Mouse (Mus musculus) 3T3-L1 (cell line): ENCODE data around the gene Tmigd3.
A peak's percentile ranks its signal among the peaks of the same experiment; 100 is the strongest.

ENCODE experiments used
- DNase-seq: peaks from one replicate; pipeline ENCODE4 v3.0.0-alpha.2; 2015; ENCODE audit warnings: low read depth, low spot score

Tmigd3 gene

DNA sequence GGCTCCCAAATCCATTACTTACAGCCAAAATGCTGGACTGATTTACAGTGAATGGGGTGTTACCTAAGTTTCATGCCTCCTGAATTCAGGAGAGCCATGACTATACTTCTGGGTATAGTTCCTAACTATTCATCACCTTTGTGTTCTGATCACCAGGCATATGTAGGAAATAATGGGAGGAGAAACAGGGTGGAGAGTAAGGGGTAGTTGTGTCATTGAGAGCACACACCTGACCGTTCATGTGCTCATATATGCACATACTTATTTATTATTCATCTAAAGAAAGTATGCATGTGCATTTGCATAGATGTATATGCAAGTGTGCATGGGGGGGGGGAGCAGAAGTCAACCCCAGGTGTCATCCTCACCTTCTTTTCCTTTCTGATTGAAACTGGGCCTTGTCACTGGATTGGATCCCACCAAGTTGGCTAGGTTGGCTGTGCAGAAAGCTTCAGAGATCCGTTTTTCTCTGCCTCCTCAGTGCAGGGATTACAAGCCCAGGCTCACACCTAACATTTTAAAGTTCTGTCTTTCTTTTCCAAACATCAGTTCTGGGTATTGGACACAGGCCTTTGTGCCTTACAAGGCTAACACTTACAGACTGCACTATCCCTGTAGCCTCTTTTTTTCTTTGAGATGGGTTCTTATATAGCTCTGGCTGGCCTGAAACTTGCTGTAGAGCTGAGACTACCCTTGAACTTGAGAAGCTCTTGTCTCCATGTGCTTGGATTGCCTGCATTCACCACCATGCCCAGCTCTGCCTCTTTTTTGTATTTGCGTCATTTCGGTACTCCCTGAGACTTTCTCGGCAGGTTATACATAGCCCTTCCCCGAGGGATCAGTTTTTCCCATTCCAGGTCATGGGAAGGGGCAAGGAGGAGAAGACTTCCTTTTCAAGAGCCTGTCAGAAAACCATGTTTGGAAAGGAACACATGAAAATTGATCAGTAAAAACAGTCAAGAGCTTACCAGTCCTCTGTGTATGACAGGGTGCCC, 3.0 kb downstream of the Tmigd3 start:
- DNase-seq: no peak

DNA sequence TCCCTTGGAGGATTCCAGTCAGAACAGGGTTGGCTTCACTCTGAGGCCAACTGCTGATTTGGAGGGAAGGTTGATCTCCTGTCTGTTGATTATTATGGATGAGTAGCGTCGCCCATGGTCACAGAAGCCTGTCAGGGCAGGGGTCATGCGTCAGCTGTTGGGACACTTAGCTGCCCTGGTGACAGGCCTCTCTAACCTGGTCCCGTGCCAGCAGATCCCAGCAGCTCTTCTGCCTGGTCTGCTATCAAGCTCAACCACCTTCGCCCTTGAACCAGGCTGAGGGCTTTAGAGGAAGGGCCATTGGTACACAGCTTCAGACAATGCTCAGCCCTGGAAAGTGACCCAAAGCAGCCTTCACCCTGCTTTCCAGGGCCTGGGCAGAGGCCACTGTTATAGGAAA, 5.3 kb downstream of the Tmigd3 start:
- DNase-seq: no peak

DNA sequence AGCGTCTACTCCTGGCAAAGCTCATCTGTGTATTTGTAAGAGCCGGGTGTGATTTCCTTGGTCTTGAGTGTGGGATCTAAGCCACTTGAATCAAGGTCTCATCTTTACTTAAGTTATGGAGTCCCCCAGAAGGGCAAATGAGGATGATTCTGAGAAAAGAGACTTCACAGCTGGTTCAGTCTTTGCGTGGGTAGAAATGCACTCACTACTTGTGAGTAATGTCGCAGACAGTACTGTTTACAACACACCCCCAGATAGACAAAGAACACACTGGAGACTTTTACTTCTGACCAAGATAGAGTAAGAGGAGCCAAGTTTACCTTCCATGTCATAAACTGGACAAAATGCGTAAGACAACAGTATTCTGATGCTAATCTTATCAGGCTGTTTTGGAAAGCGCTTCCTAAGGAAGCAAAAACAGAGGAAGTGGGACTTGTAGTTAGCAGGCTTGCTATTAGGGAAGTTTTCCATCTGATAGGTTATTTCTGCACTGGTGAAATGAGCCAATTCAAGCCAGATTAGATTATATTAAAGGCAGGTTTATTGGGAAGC, 6.6 kb downstream of the Tmigd3 start:
- no peak for DNase-seq

DNA sequence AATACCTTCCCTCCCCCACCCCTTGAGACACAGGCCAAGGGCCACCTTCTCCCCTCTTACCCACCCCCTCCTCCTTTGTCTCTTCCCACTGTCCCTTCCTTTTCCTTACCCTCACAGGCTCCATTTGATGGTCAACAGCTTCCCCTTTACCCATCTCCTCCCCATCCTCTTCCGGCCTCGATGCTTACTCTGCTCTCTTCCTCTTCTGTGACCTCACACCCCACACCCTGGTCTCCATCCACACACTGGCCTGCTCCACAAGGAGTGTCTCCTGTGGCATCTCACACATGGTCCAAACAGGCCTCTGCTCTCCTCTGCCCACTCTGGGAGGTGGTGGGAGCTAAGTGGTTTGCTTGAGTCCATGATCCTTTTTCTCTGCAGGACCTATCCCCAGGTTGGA, 7.2 kb downstream of the Tmigd3 start:
- no peak for DNase-seq

DNA sequence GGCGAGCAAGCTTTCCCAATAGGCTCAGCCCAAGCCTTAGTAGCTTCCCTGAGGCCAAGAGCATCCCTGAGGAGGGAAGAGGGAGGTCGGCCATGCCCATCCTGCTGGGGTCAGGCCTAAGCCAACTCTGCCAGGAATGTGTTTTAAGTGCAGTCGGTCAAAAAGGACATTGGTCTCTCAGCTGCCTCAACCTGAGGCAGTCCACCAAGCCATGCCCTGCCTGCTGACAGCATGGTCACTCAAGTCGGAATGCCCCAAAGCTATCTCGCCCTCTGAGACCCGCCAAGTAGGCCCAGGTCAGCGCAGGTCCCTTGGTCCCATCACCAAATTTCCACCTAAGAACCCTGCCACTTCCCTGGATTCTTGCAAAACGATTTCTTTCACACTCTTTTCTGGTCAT, 8.0 kb downstream of the Tmigd3 start:
- DNase-seq: no peak

DNA sequence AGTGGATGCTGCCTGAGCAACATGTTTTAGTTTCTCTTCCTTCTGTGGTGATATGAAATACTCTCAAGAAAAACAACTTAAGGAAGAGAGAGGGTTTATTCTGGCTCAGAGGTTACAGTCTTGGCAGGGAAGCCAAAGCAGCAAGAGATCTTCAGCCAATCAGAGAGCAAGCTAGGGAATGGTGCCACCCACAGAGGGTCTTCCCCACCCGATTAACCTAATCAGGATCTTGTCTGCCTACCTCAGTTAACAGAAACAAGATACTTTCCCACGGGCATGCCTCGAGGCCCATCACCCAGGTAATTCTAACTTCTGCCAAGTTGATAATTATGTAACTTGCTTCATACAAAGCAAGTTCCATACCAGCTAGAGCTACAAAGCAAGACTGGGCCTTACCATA, 9.7 kb downstream of the Tmigd3 start:
- DNase-seq: no peak

DNA sequence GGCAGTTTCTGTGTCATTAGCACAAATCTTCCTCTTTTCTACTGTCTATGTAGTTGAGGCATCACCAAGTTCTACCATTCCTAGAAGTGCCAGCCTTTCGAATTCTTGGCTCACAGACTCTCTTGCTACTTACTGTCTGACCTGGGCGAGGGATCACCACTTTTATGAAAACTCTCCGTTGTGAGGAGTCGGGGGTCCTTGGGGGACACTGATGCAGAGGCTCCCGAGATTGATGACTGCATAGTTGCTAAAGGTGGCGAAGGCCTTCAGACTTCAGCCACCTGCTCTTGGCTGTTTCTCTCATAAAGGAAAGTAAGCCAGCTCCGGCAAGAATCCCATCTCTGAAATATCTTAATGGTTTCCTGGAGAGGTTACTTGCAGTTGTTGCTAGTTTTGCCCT, 11.4 kb downstream of the Tmigd3 start:
- DNase-seq: no peak

DNA sequence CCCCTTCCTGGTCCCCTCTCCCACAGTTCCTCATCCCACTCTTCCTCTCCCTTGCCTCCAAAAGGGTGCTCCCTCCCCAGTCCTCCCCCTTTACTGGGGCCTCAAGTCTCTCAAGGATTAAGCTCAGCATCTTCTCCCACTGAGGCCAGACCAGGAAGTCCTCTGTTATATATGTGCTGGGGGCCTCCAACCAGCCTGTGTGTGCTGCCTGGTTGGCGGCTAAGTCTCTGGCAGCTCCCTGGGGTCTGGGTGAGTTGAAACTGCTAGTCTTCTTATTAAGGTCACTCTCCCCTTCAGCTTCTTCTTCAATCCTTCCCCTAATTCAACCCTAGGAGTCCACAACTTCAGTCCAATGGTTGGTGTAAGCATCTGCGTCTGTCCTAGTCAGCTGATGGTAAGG, 12.4 kb downstream of the Tmigd3 start:
- no peak for DNase-seq

DNA sequence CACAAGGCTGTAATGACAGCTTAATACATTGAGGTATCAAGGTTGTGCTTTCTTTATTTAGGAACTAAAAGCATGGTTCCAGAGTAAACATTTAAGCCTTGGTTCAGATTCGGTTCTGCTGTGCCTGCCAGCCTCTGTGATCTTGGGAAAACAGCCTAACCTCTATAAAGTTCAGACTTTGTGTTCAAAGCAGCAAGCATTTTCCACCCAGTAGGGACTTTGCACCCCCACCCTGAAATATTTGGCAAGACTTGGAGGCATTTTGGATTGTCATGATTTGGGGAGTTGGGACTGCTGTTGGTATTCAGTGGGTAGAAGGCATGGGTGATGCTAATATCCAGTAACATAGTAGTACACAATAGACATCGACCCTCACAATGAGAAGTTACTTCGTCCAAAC, 18.3 kb downstream of the Tmigd3 start:
- no peak for DNase-seq

DNA sequence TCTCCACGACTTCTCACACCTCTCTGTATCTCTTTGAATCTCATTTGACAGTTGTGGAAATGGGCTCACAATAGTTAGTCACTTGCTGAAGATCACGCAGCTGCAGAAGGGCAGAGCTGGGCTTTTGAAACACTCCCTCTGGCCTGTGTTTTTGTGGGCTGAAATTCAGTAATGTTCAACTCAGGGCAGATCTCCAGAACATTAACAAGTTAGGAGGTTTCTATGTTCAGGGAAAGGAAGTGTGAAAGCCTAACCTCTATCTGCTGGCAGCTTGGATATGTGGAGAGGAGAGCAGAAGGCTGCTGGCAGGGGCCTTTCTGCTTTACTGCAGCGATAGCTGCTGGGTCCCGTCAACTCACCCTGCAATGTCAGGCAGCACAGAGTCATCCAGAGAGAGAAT, 19.5 kb downstream of the Tmigd3 start:
- DNase-seq: no peak

DNA sequence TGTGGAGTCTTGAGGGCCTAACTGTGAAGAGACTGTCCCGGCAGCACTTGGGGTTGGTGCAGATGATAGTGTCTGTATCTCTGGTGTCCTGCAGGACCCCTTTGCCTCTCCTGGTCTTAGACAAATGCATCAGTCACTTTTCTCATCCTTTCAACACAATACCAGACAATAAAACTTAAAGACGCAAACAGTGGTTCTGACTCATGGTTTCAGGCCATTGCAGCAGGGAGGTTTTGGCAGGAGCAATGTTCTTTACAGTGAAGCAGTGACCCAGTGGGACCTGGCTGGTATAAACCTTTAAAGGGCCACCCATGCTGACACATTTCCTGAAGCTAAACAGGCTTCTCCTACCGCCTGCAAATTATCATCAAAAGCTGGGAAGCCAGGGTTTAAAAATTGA, 20.4 kb downstream of the Tmigd3 start:
- peak; percentile 71 for DNase-seq

DNA sequence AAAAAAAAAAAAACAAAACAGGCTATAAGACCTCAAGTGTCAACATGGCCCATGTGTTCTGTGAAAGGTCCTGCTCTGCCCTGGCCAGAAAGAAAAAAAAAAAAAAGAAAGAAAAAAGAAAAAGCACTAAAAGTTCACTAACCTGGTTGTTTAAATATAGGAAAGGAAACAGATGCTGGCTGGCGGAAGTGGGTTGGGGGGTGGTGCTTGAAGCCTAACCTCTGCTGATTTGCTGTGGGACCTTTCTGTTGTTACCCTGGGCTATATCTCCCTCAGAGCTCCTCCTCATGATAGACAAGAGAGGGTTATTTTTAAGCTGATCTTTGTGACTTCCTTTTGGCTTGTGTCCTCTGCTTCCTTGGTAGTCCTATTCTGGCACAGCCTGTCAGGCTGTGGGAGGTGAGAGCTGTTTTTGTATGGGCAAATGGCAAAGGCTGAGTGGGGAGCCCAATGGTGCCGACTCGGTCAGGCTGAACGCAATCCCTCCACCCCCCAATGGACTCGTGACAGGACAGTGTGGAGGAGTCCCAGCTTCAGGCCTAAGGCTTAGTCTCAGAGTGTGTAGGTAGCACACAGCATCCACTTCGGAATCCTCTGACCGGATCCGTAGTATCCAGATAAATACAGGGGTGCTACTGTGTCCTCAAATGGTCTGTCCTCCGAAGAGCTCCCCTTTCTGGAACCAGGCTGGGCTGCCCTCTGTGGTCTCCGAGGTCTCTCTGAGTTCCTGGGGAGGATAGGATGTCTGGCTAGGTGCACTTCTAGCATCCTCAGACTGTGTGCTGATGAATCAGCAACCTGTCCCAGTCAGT, 21.3 kb downstream of the Tmigd3 start:
- DNase-seq: peak; percentile 12

DNA sequence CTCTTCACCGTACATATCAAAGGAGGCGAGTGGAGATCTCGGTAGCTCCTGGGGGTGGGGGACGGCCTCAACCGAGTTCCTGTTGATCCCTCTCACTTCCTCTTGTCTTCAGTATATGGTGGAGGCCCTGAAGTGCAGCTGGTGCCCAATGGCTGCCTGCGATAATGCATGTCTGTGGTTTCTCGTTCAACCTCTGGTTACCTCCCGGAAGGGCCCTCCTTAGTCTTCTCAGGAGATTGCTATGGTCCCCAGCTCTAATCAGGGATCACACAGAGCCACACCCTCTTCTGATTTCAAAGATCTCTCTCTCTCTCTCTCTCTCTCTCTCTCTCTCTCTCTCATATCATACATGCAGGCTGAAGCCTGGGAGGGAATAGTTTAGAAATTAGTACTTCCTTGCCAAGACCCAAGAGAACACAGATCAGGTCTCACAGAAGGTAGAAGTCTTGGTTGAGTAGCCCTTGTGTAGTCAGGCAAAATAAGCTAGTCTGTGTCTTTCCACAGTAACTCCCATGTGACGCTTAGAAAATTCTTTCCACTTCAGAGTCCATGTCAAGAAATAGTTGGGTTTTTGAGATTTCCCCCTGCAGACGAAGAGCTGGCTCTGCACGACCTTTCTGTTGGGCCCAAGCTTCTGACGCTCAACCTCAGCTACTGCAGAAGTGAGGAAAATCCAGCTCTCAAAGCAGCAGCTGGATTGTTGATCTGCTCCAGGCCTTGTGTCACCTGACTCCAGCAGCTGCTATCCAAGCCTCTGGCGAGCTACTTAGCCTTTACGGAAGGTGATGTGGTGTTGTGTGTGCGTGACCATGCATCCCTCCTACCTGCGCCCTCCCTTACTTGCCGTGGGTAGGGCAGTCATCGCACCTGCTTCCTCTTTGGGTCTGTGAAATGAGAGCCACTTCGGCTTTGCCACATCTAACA, 22.1 kb downstream of the Tmigd3 start:
- no peak for DNase-seq

DNA sequence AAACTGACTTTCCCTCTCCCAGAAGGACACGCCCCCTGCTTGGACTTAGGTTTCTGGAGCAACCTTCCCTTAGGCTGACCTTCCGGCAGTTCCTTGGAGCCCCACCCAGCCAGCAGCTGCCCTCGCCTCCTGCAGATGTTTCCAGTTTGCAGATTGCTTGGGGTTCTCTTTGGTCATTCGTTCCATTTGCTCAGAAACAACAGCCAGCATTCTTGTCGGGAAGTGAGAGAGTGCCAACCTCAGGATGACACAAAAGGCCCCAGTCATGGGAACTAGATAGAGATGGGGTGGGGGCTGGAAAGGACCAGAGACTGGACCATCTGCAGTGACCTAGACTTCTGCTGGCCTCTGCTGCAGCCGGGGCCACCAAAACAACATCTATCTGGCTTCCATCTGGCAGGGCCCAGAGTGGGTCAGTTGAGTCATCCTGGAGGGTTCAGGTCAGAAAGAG, 23.3 kb downstream of the Tmigd3 start:
- peak; percentile 79 for DNase-seq

DNA sequence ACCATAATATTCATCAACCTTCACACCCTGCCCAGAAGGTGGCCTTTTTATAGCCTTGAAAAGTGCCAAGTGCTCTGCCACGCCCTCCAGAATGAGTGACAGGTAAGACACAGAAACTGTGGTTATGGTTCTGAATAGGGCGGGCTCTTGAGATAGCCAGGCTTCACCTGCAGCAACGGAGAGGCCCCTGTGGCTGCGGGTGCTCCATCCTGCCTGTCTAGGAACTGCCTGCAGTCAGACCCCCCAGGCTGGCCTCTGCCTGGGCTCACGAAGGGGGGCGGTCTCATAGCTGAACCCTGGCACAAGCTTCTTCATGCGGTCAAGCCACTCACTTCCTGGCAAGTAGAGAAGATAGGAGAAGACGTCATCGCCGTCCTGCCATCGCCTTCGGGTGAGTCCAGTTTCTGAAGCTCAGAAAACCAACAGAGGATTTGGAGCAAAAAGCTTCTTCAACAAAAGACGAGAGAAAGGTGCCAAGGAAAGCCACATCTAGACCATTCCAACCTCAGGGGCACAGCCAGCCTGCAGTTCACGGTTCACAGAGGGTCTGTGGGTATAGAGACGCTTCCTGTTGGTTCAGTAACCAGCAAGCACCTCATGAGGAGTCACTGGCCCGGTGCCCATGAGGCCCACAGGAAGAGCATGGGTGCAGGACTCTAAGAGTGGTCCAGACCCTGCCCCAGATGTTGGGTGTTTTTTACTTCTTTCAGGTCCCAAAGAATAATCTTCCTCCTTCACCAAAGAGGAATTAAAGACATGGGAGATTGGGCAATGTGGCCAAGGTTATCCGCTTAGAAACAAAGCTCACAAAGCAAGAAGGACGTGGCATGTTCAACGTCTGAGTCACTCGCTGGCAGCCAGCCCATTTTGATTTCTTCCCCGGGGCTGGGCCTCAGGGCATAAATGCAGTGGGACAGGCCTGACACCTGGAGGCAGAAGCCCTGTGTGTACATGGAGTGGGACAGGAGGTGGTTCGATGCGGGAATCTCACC, 24.2 kb downstream of the Tmigd3 start:
- peak; percentile 92 for DNase-seq

DNA sequence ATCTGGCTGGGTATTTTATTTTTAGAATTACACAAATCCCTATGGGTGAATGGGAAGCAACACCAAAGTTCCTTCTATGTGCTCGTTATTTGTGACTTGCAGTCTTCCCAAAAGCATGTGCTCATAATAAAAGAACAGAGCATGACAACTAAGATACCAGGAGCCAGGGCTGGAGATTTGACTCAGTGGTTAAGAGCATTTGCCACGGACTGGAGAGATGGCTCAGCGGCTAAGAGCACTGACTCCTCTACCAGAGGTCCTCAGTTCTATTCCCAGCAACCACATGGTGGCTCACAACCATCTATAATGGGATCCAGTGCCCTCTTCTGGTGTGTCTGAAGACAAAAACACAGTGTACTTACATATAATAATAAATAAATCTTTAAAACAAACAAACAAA, 26.1 kb downstream of the Tmigd3 start:
- DNase-seq: no peak

DNA sequence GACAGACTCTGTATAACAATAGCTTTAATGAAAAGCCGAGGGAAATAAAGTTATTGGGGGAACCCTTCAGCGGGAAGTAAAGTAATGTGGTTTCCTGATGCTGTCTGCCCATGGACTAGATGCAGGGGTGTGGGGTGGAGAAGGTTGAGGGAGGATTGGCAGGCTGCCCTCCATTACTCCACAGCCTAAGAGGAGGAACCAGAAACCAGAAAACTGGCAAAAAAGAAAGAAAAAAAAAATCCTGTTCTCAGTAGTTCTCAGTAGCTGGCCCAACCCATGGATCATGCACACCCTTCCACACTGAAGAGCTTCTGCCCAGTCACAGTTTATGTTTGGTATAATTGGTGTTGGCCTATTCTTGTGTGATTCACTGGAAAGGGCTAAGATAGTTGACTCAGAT, 27.6 kb downstream of the Tmigd3 start:
- DNase-seq: peak; percentile 62

DNA sequence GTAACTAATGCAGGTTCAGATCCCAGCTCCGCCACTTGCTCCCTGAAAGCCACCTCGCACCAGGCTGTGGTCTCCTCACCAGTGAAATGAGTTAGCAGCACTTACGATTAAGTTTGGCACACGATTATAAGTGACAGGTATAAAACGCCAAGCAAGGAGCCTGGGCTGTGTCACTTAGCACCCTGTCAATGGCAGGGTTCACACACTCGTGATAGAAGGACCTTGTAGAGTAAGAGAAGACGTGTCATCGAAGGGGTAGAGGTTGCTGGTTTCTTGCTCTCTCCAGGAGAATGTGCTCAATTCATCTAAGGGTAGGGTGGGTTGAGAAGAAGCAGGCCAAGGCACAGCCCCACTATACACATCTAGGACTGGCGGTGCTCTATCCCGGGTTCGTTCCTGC, 28.2 kb downstream of the Tmigd3 start:
- DNase-seq: no peak

DNA sequence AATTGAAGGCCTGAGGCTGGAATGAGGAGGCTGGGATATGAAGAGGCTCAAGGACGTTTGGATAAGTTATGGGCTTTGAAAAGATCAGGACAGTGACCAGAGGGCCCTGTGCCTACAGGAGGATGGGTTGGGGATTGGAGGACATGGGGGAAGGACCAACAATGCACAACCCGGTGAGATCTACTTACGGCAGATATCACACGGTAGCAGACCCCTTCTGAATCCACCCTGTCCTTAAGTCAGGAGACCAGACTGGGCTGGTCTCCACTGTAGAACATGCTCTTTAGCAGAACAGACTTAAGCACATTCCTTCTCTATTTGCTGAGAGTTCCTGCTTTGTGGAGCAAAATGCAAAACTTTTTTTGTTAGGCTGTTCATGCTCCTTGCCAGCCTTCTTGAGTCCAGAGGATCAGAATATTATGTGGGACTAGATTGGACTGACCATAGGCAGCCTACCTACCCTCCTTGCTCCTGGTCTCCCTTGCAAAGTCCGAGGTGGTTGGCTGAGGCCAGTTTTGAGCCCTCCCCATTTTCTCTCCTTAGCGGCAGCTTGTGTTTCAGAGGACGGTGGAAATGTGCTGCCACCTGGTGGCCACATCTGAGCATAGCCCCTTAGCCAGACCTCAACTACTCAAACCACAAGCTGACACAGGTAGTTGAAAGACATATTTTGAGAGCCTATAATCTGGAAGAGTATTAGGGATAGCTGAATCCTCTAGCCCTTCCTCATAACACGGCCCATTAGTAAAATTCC, 28.9 kb downstream of the Tmigd3 start:
- peak; percentile 93 for DNase-seq
